Mouse (Mus musculus) bone marrow, adult 2 months (tissue): ENCODE data around the gene Arhgef7.

ENCODE experiments used
- CTCF ChIP-seq: fragments of 200-500 bp; IDR thresholded peaks from 2 replicates; pipeline ENCODE4 v1.5.1; 2011; ENCODE audit warnings: low read length, control low read depth; ENCODE audit not compliant: control insufficient read depth, insufficient read depth
- POLR2A ChIP-seq: fragments of 200-500 bp; IDR thresholded peaks from 2 replicates; pipeline ENCODE4 v1.6.1; 2011; ENCODE audit warnings: low read depth, mild to moderate bottlenecking, control low read depth, low read length, borderline replicate concordance; ENCODE audit not compliant: control insufficient read depth

- no peak for TF ChIP-seq POLR2A
- no peak for TF ChIP-seq CTCF
Measured at GRCm38 (mm10) chr8:11727273-11727650, 259 bp upstream of the Arhgef7 start.
